Mouse (Mus musculus): ENCODE data around the gene Lrrc39. TPM values are rescaled to one million over a fixed set of nuclear protein-coding genes. Genes with fewer than 3 reads are reported as not detected.

Lrrc39 gene
- polyA plus RNA-seq, 1 experiment: not detected

DNA sequence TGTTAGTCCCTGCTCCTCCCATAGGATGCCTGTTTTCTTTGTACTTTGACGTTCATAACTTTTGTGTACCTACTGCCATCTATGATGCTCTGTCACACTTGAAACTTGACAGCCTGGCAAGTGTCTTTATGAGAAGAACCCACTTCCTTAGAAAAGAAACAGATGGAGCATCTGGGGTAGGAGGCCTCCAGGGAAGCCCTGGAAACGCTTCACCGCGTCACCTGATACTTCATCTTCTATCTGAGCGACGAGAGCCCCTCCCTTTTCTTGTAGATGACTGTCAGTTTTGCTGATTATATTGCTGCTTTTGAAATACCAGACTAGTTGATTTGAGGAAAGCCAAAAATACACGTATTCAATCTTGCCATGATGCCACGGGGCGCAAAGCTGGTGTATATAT lies 41.8 kb downstream of the Lrrc39 start:
- TF ChIP-seq POLR2A (IDR thresholded peaks at IDR 0.05; ENCODE audit: borderline replicate concordance, low read depth, low read length) (no peak), CTCF (IDR thresholded peaks at IDR 0.05; ENCODE audit: low read depth, low read length) (no peak)
- Histone ChIP-seq H3K27ac (ENCODE audit: insufficient read depth, low read depth, low read length) (no peak overlapping the region), H3K4me3 (ENCODE audit: insufficient read depth, low read length) (no peak overlapping the region), H3K4me1 (ENCODE audit: control insufficient read depth, insufficient read depth, low read length) (peaks cover 4% of the 10 kb centered on the region; the same call in 1 of the 2 replicates)

DNA sequence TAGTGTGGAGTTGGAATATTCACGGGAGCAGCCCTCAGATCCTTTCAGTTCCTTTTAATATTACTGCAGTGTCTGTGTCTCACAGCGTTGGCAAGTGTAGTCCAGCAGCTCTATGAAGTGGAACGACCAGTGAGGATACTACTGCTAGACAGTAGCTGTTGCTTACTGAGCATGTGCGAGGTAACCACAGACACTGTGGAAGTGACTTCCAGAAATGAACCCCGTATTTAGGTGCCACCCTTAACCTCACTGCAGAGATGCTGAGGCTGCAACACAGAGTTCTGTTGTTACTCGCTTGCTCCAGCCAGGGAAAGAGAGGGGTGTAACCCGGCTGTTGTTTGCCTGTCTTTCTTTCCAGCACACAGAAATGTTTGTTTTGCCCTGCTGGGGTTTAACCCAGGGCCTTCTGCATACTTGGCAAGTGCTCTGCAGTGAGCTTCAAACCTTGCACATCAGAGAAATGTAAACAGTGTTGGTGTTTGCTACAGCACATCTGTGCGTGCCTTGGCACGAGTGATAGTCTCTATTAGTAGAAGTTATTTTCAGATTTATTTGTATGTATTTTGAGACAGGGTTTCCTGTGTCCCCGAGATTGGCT lies 51.6 kb downstream of the Lrrc39 start, which contains the start of gene Trmt13:
Gene Trmt13, minus strand, starts transcription at position 293 of the 598 bp plus-strand sequence.
- TF ChIP-seq CTCF (IDR thresholded peaks at IDR 0.05; ENCODE audit: low read depth, low read length) (no peak), POLR2A (IDR thresholded peaks at IDR 0.05; ENCODE audit: borderline replicate concordance, low read depth, low read length) (no peak)
- no peak within 1 kb of the TSS for H3K4me3 ChIP-seq (ENCODE audit: insufficient read depth, low read length)
- H3K4me1 ChIP-seq (ENCODE audit: control insufficient read depth, insufficient read depth, low read length): peaks cover 25% of the 10 kb centered on the region
- peak within 1 kb of the TSS; percentile 7 for H3K27ac ChIP-seq (ENCODE audit: insufficient read depth, low read depth, low read length)

DNA sequence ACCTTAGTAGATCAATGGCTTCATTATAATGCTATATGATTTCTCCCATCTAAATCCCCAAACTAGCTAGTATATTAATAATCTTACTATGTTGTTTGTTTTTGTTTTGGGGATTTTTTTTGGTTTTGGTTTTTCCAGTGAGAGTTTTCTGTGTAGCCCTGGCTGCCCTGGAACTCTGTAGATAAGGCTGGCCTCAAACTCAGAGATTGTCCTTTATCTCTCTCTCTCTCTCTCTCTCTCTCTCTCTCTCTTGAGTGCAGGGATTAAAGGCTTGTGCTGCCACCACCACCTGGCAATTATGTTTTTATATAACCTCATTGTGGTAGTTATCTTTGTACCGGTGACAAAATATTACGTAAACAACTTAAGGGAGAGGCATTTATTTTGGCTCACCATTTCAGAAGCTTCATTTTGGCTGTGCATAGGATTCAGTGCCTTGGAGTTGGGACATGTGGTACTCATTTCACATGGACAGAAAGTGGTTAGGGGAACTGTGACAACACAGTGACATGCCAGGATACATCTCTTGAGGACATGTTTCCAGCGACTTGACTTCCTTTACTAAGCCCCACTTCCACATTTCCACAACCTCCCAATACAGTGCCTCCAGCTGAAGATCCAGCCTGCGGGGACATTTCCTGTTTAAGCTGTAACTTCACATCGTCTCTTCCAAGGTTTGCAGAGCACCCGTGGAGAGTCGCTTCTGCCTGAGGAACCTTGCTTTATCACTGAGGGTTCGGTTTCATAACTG lies 52.7 kb downstream of the Lrrc39 start:
- TF ChIP-seq POLR2A (IDR thresholded peaks at IDR 0.05; ENCODE audit: borderline replicate concordance, low read depth, low read length) (no peak), CTCF (IDR thresholded peaks at IDR 0.05; ENCODE audit: low read depth, low read length) (no peak)
- Histone ChIP-seq H3K4me3 (ENCODE audit: insufficient read depth, low read length) (no peak overlapping the region), H3K27ac (ENCODE audit: insufficient read depth, low read depth, low read length) (peak overlapping the region; percentile 18), H3K4me1 (ENCODE audit: control insufficient read depth, insufficient read depth, low read length) (peaks cover 25% of the 10 kb centered on the region)

DNA sequence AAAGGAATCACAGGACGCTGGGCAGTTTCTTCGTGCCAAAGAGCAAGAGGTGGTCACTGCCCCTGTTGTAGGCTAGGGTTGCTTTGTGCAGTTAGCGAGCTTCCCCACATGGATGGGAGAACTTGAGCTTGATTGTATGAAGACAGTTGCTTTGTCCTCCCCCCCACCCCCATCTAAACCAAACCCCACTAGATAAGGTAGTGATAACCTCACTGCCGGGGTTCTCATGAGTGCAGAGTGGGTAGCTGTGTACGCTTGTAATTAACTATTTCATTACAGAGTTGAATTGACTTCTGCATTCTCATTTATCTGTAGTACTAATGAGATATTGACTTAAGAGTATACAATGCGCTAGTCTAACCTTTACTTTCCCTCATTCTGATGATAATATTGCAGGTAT lies 56.1 kb downstream of the Lrrc39 start:
- Histone ChIP-seq H3K4me1 (ENCODE audit: control insufficient read depth, insufficient read depth, low read length) (peaks cover 22% of the 10 kb centered on the region), H3K27ac (ENCODE audit: insufficient read depth, low read depth, low read length) (no peak overlapping the region), H3K4me3 (ENCODE audit: insufficient read depth, low read length) (no peak overlapping the region)
- TF ChIP-seq POLR2A (IDR thresholded peaks at IDR 0.05; ENCODE audit: borderline replicate concordance, low read depth, low read length): no peak
- TF ChIP-seq CTCF (IDR thresholded peaks at IDR 0.05; ENCODE audit: low read depth, low read length): no peak

DNA sequence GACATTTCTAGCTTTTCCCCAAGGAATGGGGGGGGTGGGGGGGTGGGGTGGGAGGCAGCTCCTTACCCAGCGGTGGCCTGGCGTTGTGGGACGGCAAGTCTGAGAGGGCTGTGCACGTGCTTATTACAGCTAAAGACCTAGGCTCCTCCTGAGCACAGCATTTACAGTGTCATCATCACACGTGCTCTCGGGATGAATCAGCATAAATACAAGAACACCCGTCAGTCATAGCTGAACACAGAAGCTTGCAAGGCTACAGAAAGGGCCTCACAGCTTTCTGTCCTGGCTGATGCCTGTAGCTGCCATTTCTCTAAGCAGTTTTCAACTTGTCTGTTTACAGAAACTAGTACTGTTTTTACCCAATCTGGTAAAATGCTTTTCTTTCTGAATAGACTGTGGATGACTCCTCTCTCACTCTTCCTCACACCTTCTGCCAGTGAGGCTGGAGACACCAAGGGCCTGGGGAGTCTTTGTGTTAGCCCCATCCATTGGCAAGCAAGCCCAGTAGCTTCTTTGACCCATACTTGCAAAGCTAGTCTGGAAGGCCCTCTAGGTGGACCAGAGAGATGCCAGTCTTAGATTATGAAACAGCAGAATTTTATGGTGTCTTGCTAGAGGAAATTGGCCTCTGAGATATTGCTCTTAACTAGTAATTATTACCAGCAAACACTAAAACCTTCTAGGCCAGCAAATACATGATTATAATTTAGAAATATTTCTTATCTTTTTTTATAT lies 58.0 kb downstream of the Lrrc39 start:
- TF ChIP-seq POLR2A (IDR thresholded peaks at IDR 0.05; ENCODE audit: borderline replicate concordance, low read depth, low read length) (no peak), CTCF (IDR thresholded peaks at IDR 0.05; ENCODE audit: low read depth, low read length) (no peak)
- no peak overlapping the region for H3K4me3 ChIP-seq (ENCODE audit: insufficient read depth, low read length)
- H3K4me1 ChIP-seq (ENCODE audit: control insufficient read depth, insufficient read depth, low read length): peaks cover 7% of the 10 kb centered on the region
- H3K27ac ChIP-seq (ENCODE audit: insufficient read depth, low read depth, low read length): no peak overlapping the region

DNA sequence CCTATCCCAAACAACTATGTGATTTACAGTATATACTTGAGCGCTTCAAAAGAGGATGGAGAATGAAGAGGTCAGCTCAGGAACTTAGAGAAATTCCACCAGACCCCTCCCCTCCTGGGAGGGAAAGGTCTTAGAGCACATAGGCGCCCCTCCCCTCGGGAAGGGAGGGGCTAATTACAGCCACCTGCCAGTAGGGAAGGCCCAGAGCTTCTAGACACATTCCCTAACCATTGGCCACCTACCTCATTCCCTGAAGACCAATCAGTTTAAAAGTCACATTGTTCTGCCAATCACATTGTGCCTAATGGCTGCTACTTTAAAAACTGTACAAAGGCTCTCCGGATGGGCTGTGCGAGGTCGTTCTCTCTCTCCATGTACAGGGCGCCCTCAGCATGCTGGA lies 59.9 kb downstream of the Lrrc39 start:
- no peak for TF ChIP-seq POLR2A (IDR thresholded peaks at IDR 0.05; ENCODE audit: borderline replicate concordance, low read depth, low read length)
- no peak overlapping the region for H3K4me3 ChIP-seq (ENCODE audit: insufficient read depth, low read length)
- H3K27ac ChIP-seq (ENCODE audit: insufficient read depth, low read depth, low read length): no peak overlapping the region
- H3K4me1 ChIP-seq (ENCODE audit: control insufficient read depth, insufficient read depth, low read length): no peaks in the 10 kb centered on the region

DNA sequence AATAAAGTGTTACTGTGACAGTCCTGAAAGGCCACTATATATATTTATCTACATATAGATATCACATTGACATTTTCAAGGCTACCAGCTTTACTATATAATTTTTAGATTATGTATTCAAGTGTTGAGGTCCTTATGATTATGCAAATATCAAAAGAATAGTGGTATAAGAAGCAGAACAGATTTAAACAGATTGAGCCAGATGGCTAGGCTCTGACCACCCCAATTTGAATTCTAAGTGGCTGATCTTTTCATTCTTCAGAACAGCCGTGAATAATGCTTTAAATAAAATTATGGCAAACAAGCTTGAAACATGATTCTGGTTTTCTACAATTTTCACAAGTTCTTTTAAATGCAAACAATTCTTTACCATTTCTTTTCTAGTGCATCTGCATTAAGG lies 68.7 kb downstream of the Lrrc39 start:
- peaks cover 25% of the 10 kb centered on the region for H3K4me1 ChIP-seq (ENCODE audit: control insufficient read depth, insufficient read depth, low read length)
- no peak overlapping the region for H3K27ac ChIP-seq (ENCODE audit: insufficient read depth, low read depth, low read length)
- H3K4me3 ChIP-seq (ENCODE audit: insufficient read depth, low read length): no peak overlapping the region
- no peak for TF ChIP-seq POLR2A (IDR thresholded peaks at IDR 0.05; ENCODE audit: borderline replicate concordance, low read depth, low read length)
- TF ChIP-seq CTCF (IDR thresholded peaks at IDR 0.05; ENCODE audit: low read depth, low read length): no peak

Other genes starting within 250 kb of the Lrrc39 start
- gene Cdc14a, start 138.9 kb upstream of the Lrrc39 start, polyA plus RNA-seq (2012; ENCODE audit: insufficient read depth, insufficient read length, missing spikeins): 4.9 and 6.1 TPM in 2 replicates
- gene Rtca, start 54.8 kb upstream of the Lrrc39 start, polyA plus RNA-seq (2012; ENCODE audit: insufficient read depth, insufficient read length, missing spikeins): 22.8 and 26.3 TPM in 2 replicates
- 12.2 and 13.6 TPM in 2 replicates for gene Dbt, start 49.9 kb upstream of the Lrrc39 start, polyA plus RNA-seq (2012; ENCODE audit: insufficient read depth, insufficient read length, missing spikeins)
- gene Sass6, start 32.0 kb downstream of the Lrrc39 start, polyA plus RNA-seq (2012; ENCODE audit: insufficient read depth, insufficient read length, missing spikeins): 19.9 and 25.8 TPM in 2 replicates
- gene Trmt13, start 51.6 kb downstream of the Lrrc39 start, polyA plus RNA-seq (2012; ENCODE audit: insufficient read depth, insufficient read length, missing spikeins): 17.7 and 22.6 TPM in 2 replicates
- gene Mfsd14a, start 99.7 kb downstream of the Lrrc39 start, polyA plus RNA-seq (2012; ENCODE audit: insufficient read depth, insufficient read length, missing spikeins): 53.9 and 59.8 TPM in 2 replicates
- gene Gm43191, start 118.3 kb downstream of the Lrrc39 start, polyA plus RNA-seq (2012; ENCODE audit: insufficient read depth, insufficient read length, missing spikeins): not detected in 2 replicates
- 22.8 and 24.1 TPM in 2 replicates for gene Slc35a3, start 149.9 kb downstream of the Lrrc39 start, polyA plus RNA-seq (2012; ENCODE audit: insufficient read depth, insufficient read length, missing spikeins)
- 21.4 and 23.0 TPM in 2 replicates for gene Agl, start 245.2 kb downstream of the Lrrc39 start, polyA plus RNA-seq (2012; ENCODE audit: insufficient read depth, insufficient read length, missing spikeins)

Measured in bone marrow macrophage, adult 2 months (primary cell).